Mouse (Mus musculus) liver, adult 2 months (tissue): ENCODE results near the gene 6030408B16Rik.

Experiments used
- CTCF ChIP-seq: fragments of 200-500 bp; IDR thresholded peaks from 2 replicates; pipeline ENCODE4 v1.5.1; 2011; ENCODE audit warnings: low read depth, low read length, control low read depth
- POLR2A ChIP-seq: fragments of 200-500 bp; IDR thresholded peaks from 2 replicates; pipeline ENCODE4 v1.6.1; 2011; ENCODE audit warnings: low read length, control low read depth; ENCODE audit not compliant: insufficient read depth; ENCODE audit errors: extremely low read depth

- no peak for TF ChIP-seq CTCF
- no peak for TF ChIP-seq POLR2A
Observed at GRCm38 (mm10) chr15:101250220-101250800, 42.7 kb upstream of the 6030408B16Rik start.
